Mouse (Mus musculus) heart, embryonic 14.5 days (tissue): ENCODE data around the gene Lag3. TPM values are rescaled to one million over a fixed set of nuclear protein-coding genes. Genes with fewer than 3 reads are reported as not detected.
"Not testable (repeated sequence)": the region's sequence is repeated elsewhere in the genome, so short reads cannot be mapped to it uniquely, and the experiment has no call there.

Experiments used
- ATAC-seq: fragments of 200-750 bp; cut with Nextera tagmentation; 2 replicates; pipeline ENCODE4 v1.8.0; 2017; ENCODE audit warnings: low read depth, moderate TSS enrichment; ENCODE audit not compliant: insufficient number of reproducible peaks, insufficient read depth, low FRiP score
- H3K27ac ChIP-seq, 2 experiments: fragments of 200-500 bp in 1 of 2; fragments of 300-500 bp in 1 of 2; sonication (generic) in 1 of 2; replicated peaks in 1 of 2; 2 replicates each; pipeline ENCODE4 v1.5.1; 2012 to 2014; ENCODE audit warnings: low read depth in 2 of 2, low read length in 2 of 2, control low read depth in 1 of 2, mild to moderate bottlenecking in 1 of 2, mixed read lengths in 1 of 2; ENCODE audit not compliant: control insufficient read depth in 1 of 2, insufficient read depth in 1 of 2
- H3K27me3 ChIP-seq: fragments of 300-500 bp; sonication (generic); 2 replicates; pipeline ENCODE4 v1.6.1; 2014; ENCODE audit warnings: mild to moderate bottlenecking, low read length, control low read depth; ENCODE audit not compliant: control insufficient read depth, insufficient read depth
- H3K36me3 ChIP-seq: fragments of 300-500 bp; sonication (generic); 2 replicates; pipeline ENCODE4 v1.6.1; 2014; ENCODE audit warnings: mild to moderate bottlenecking, control low read depth, low read length, mixed read lengths; ENCODE audit not compliant: control insufficient read depth, insufficient read depth
- H3K4me1 ChIP-seq, 2 experiments: fragments of 200-500 bp in 1 of 2; fragments of 300-500 bp in 1 of 2; sonication (generic) in 1 of 2; 2 replicates each; pipeline ENCODE4 v1.6.1; 2012 to 2014; ENCODE audit warnings: low read length in 2 of 2, control low read depth in 1 of 2, mixed read lengths in 1 of 2; ENCODE audit not compliant: control insufficient read depth in 2 of 2, insufficient read depth in 2 of 2
- H3K4me2 ChIP-seq: fragments of 300-500 bp; sonication (generic); 2 replicates; pipeline ENCODE4 v1.6.1; 2014; ENCODE audit warnings: mild to moderate bottlenecking, low read length
- H3K4me3 ChIP-seq, 2 experiments: fragments of 200-500 bp in 1 of 2; fragments of 300-500 bp in 1 of 2; sonication (generic) in 1 of 2; 2 replicates each; pipeline ENCODE4 v1.5.1; 2012 to 2014; ENCODE audit warnings: low read length in 2 of 2, mild to moderate bottlenecking in 2 of 2, control low read depth in 1 of 2, low read depth in 1 of 2, moderate library complexity in 1 of 2; ENCODE audit not compliant: control insufficient read depth in 1 of 2, insufficient read depth in 1 of 2
- H3K9ac ChIP-seq: fragments of 300-500 bp; sonication (generic); 2 replicates; pipeline ENCODE4 v1.6.1; 2014; ENCODE audit warnings: mild to moderate bottlenecking, low read length
- H3K9me3 ChIP-seq: fragments of 300-500 bp; sonication (generic); 2 replicates; pipeline ENCODE4 v1.6.1; 2016; ENCODE audit warnings: low read length, control low read depth; ENCODE audit not compliant: control insufficient read depth
- whole genome bisulfite sequencing: fragments of 180-500 bp; shearing (Covaris S2); extraction: QIAGEN DNeasy Blood & Tissue Kit; methylation state at CpG from one replicate; pipeline ENCODE4 v1.1.7; 2014; 5-methylcytosine and 5-hydroxymethylcytosine counted together
- polyA plus RNA-seq: library from polyadenylated mRNA; unstranded; fragments of >200 nt; fragmentation: Nextera tagmentation; extraction: Ambion mirVana; gene quantifications from 2 replicates; pipeline ENCODE4 v1.2.1, GENCODE M21; 2014

Gene Lag3
- polyA plus RNA-seq, 1 experiment from 2014 or later = 1.00 TPM

DNA sequence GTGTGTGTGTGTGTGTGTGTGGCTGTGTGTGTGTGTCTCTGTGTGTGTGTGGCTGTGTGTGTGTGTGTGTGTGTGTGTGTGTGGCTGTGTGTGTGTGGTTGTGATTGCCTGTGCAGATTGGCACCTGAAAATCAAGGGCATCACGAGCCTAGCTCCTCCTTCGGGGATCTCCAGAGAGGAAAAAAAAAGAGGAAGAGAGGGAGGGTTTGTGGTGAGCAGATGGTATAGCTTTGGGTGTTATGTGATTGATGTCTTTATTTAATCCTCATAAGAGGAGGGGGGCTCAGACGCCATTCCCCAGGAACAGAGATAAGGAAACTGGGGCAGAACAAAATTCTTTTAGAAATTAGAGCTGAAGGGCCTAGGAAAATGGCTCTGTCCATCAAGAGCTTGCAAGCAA, 13.1 kb downstream of the Lag3 start:
- 34% methylated on average over 3 of the region's 3 CpGs for WGBS
- no peak for ATAC-seq
- Histone ChIP-seq H3K9me3 (no peaks in the 10 kb centered on the region), H3K4me2 (no peak overlapping the region), H3K9ac (no peak overlapping the region), H3K4me3 (no peak overlapping the region), H3K27ac (no peak overlapping the region), H3K27me3 (no peaks in the 10 kb centered on the region), H3K4me1 (no peaks in the 10 kb centered on the region), H3K36me3 (no peaks in the 10 kb centered on the region)

DNA sequence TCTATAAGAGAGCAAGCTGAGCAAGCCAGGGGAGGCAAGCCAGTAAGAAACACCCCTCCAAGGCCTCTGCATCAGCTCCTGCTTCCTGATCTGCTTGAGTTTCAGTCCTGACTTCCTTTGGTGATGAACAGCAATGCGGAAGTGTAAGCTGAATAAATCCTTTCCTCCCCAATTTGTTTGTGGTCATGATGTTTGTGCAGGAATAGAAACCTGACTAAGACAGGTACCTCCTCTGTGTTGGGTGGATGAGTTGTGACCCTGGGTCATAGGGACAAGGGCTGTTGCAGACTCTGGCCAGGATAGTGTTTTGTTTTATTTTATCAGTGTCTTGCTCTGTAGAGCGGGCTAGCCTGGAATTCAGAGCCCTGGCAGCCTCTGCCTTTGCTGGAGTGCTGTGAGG, 17.4 kb downstream of the Lag3 start:
- H3K4me2 ChIP-seq, H3K27ac ChIP-seq, H3K9me3 ChIP-seq, ATAC-seq, H3K4me3 ChIP-seq, H3K27me3 ChIP-seq, H3K9ac ChIP-seq, H3K4me1 ChIP-seq, H3K36me3 ChIP-seq: not testable (repeated sequence)
- 82% methylated on average over 2 of the region's 2 CpGs for WGBS

DNA sequence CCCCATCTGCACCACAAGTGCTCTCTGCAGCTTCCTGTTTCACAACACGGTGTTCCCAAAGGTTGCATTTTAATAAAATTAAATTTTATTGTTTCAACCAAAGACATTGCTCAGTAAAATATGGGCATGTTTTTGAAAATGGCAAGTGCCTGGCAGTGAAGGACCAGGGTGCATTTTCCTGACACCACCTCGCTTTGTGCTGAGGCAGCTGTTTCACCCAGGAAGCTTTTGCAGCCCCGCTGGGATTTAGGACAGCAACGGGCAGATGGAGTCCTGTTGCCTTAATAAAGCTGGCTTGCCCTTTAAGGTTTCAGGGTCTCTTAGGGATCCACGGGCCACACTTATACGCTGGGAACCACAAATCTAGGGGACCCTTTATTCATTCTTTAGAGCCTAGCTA, 20.5 kb downstream of the Lag3 start:
- H3K4me1 ChIP-seq = no peaks in the 10 kb centered on the region

DNA sequence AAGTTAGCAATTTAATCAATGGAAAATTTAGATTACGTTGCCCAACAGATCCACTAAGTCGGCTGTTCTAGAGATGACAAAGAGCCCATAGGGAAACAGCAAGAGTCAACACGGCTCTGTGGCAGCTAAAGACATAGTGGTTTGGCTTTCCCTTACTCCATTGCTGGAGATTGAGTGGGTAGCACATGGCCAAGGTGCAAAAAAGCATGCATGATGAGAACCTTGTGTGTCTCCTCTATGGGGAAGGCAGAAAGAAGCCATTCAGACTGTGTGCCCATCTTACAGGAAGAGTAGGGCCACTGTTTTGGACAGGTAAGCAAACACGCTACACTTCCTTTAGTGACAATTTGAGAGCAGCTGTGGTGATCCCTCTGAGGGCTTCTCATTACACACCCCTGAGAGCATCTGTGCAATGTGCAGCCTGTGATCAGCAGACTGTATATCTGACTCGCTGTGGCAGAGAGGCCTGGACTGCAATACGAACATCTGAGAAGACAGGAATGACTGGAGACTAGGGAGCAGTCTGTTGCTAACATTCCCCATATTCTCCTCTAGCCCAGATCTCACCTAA, 22.9 kb downstream of the Lag3 start:
- Histone ChIP-seq H3K4me1 (peaks cover 2 to 3% of the 10 kb centered on the region in 2 experiments; a peak in 2 of 4 replicates), H3K9ac (no peak overlapping the region), H3K4me3 (no peak overlapping the region), H3K27me3 (no peaks in the 10 kb centered on the region), H3K4me2 (no peak overlapping the region), H3K27ac (no peak overlapping the region), H3K9me3 (no peaks in the 10 kb centered on the region), H3K36me3 (no peaks in the 10 kb centered on the region)
- WGBS = 85% methylated on average over 6 of the region's 6 CpGs
- ATAC-seq = no peak

More for the DNA sequence above, 20.5 kb downstream of the Lag3 start:
- Histone ChIP-seq H3K4me3 (no peak overlapping the region), H3K9me3 (no peaks in the 10 kb centered on the region), H3K36me3 (no peaks in the 10 kb centered on the region), H3K9ac (no peak overlapping the region), H3K27me3 (no peaks in the 10 kb centered on the region), H3K4me2 (no peak overlapping the region), H3K27ac (no peak overlapping the region)
- ATAC-seq = no peak
- 62% methylated on average over 6 of the region's 6 CpGs for WGBS

DNA sequence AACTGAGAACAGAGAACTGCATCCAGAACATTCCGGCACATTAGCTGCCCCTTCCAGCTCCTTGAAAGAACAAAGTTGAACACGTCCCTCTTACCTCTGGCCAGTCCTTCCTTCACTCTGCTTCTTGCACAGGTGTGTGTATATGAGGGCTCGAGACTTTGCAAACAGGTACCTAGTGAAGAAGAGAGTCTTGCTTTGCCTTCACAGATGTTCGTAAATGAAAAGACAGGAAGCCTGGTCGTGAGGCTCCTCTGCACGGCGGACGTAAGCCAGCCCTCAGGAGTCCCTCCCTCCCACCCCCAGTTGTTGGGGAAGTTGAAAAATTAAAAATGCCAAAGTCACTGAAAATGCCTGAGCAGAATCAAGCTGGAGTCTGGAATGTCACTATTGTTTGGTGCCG, 23.5 kb downstream of the Lag3 start, which contains the start of gene Cd4:
TSS of gene Cd4 (minus strand) at position 236 of the 400 bp plus-strand sequence.
- ATAC-seq = no peak
- no peaks in the 10 kb centered on the region for H3K9me3 ChIP-seq
- H3K27me3 ChIP-seq = no peaks in the 10 kb centered on the region
- no peaks in the 10 kb centered on the region for H3K36me3 ChIP-seq
- peaks cover 2 to 3% of the 10 kb centered on the region in 2 experiments; a peak in 2 of 4 replicates for H3K4me1 ChIP-seq
- no peak within 1 kb of the TSS for H3K9ac ChIP-seq
- H3K4me3 ChIP-seq = no peak within 1 kb of the TSS
- WGBS = 82% methylated on average over 9 of the region's 9 CpGs
- H3K4me2 ChIP-seq = no peak within 1 kb of the TSS
- H3K27ac ChIP-seq = no peak within 1 kb of the TSS

DNA sequence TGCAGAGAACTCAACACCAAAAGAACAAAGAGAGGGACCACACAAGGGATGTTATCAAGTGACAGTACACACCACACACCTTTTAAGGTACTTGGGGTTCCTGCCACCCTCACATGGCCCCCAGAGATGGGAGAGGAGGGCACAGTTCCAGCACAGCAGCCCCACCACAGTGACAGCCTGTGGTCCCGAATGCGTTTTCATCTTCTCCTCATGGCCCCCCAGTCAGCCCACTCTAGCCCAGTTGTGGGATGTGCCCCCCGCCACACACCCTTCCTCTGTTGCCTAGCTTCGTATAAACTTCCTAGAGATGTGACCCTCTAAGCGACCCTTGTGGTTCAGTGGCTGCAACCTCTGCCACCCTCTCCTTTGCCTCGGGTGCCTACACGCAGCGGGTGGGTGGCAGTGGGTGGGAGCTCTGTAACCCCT, 25.5 kb downstream of the Lag3 start:
- H3K27ac ChIP-seq = no peak overlapping the region
- no peaks in the 10 kb centered on the region for H3K36me3 ChIP-seq
- H3K27me3 ChIP-seq = no peaks in the 10 kb centered on the region
- ATAC-seq = no peak
- H3K9ac ChIP-seq = no peak overlapping the region
- H3K4me3 ChIP-seq = no peak overlapping the region
- H3K4me2 ChIP-seq = no peak overlapping the region
- H3K4me1 ChIP-seq = peaks cover 2 to 3% of the 10 kb centered on the region in 2 experiments; a peak in 2 of 4 replicates
- 89% methylated on average over 8 of the region's 8 CpGs for whole genome bisulfite sequencing
- no peaks in the 10 kb centered on the region for H3K9me3 ChIP-seq

DNA sequence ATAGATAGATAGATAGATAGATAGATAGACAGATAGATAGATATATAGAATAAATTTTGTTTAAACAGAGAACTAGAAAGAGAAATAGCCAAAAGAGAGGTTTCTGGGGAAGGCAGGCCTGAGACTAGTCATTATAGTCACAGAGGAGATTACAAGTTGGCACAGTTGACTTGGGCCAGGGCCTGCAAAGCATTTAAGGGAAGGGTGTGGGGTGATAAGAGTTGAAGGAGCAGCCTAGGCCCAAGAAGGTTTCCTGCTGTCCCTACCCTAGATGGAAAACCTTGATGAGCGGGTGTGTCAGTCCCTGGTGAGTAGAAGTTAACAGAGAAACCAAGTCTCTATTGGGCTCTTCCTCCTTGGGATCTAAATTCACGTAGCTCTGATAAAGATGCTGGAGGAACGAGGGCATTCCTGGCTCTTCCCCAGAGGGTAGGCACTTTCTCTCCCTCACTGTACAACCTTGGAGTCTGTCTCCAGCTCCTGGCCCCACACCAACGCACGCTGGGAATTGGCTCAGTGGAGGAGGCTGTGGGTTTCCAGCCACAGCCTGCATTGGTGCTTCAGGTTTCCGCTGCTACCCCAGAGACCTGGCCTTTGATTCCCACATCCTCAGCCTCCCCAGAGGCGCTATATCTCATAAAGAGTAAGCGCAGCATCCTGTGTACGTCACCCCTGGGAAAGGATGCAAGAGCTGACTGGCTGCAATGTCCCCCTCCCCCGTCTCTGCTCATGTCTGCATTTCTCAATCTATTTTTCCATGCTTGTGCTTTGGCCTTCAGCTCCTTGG, 26.6 kb downstream of the Lag3 start:
- Histone ChIP-seq H3K4me2 (no peak overlapping the region), H3K4me3 (no peak overlapping the region), H3K36me3 (no peaks in the 10 kb centered on the region), H3K27ac (peak overlapping the region; percentile 19 to 69; a peak in 3 of 4 replicates), H3K9me3 (no peaks in the 10 kb centered on the region), H3K27me3 (no peaks in the 10 kb centered on the region), H3K9ac (no peak overlapping the region), H3K4me1 (peaks cover 2 to 3% of the 10 kb centered on the region in 2 experiments; a peak in 2 of 4 replicates)
- ATAC-seq = peak; percentile 78; the same call in 1 of the 2 replicates
- 49% methylated on average over 10 of the region's 10 CpGs for WGBS
